Mouse (Mus musculus) thymus, adult 2 months (tissue): ENCODE data around the gene Syce1l. TPM values are rescaled to one million over a fixed set of nuclear protein-coding genes. Genes with fewer than 3 reads are reported as not detected.

Experiments
- DNase-seq: peaks from one replicate; pipeline ENCODE4 v3.0.0; 2021
- H3K27ac ChIP-seq: fragments of 200-500 bp; 2 replicates; pipeline ENCODE4 v1.5.1; 2012; ENCODE audit warnings: low read length, control low read depth; ENCODE audit not compliant: control insufficient read depth, insufficient read depth
- H3K27me3 ChIP-seq: fragments of 200-500 bp; 2 replicates; pipeline ENCODE4 v1.6.1; 2012; ENCODE audit warnings: mild to moderate bottlenecking, low read length, moderate library complexity, mixed read lengths; ENCODE audit not compliant: control insufficient read depth, insufficient read depth
- H3K36me3 ChIP-seq: fragments of 200-500 bp; 2 replicates; pipeline ENCODE4 v1.6.1; 2012; ENCODE audit warnings: mild to moderate bottlenecking, low read length, moderate library complexity; ENCODE audit not compliant: control insufficient read depth, insufficient read depth
- H3K4me1 ChIP-seq: fragments of 200-500 bp; replicated peaks from 2 replicates; pipeline ENCODE4 v1.6.1; 2012; ENCODE audit warnings: low read length; ENCODE audit not compliant: control insufficient read depth, insufficient read depth
- H3K4me3 ChIP-seq: fragments of 200-500 bp; 2 replicates; pipeline ENCODE4 v1.5.1; 2012; ENCODE audit warnings: mild to moderate bottlenecking, low read length, control low read depth, moderate library complexity; ENCODE audit not compliant: control insufficient read depth, insufficient read depth
- CTCF ChIP-seq: fragments of 200-500 bp; IDR thresholded peaks from 2 replicates; pipeline ENCODE4 v1.5.1; 2012; ENCODE audit warnings: mild to moderate bottlenecking, control low read depth, low read length, moderate library complexity, borderline replicate concordance; ENCODE audit not compliant: control insufficient read depth, poor library complexity, insufficient read depth; ENCODE audit errors: extremely low read depth
- POLR2A ChIP-seq: fragments of 200-500 bp; IDR thresholded peaks from 2 replicates; pipeline ENCODE4 v1.6.1; 2012; ENCODE audit warnings: mild to moderate bottlenecking, low read length, control low read depth, moderate library complexity; ENCODE audit not compliant: control insufficient read depth, poor library complexity, insufficient read depth; ENCODE audit errors: extremely low read depth
- WGBS: fragments of 180-500 bp; shearing (Covaris S2); methylation state at CpG from one replicate; pipeline ENCODE4 v1.1.7; 2018; 5-methylcytosine and 5-hydroxymethylcytosine counted together
- polyA plus RNA-seq: library from polyadenylated mRNA; depleted of rRNA; stranded (reverse); fragments of >200 nt; gene quantifications from 2 replicates; pipeline ENCODE4 v1.2.3, GENCODE M21; 2012; rRNA removed

The Syce1l gene
- polyA plus RNA-seq, result not detected in 2 replicates

GRCm38 (mm10) chr8:113642926-113643325 lies at the start of gene Syce1l:
Syce1l (plus strand) TSS chr8:113643213.
- no peak within 1 kb of the TSS for H3K27ac ChIP-seq
- TF ChIP-seq POLR2A (no peak), CTCF (no peak)
- H3K4me1 ChIP-seq, result no peaks in the 10 kb centered on the region
- no peaks in the 10 kb centered on the region for H3K27me3 ChIP-seq
- peaks cover 21% of the 10 kb centered on the region for H3K36me3 ChIP-seq
- WGBS, result 97% methylated on average over 16 of the region's 16 CpGs
- DNase-seq, result no peak
- no peak within 1 kb of the TSS for H3K4me3 ChIP-seq

- Histone ChIP-seq H3K27me3 (no peaks in the 10 kb centered on the region), H3K4me1 (no peaks in the 10 kb centered on the region), H3K4me3 (no peak overlapping the region), H3K27ac (no peak overlapping the region), H3K36me3 (no peaks in the 10 kb centered on the region)
- 62% methylated on average over 3 of the region's 3 CpGs for WGBS
- no peak for DNase-seq
- TF ChIP-seq POLR2A, result no peak
- no peak for TF ChIP-seq CTCF
These were observed 44.6 kb upstream of the Syce1l start for GRCm38 (mm10) chr8:113598401-113598800.

GRCm38 (mm10) chr8:113632634-113633033 lies 10.4 kb upstream of the Syce1l start:
- 8% methylated on average over 3 of the region's 3 CpGs for WGBS
- no peak overlapping the region for H3K4me3 ChIP-seq
- no peaks in the 10 kb centered on the region for H3K27me3 ChIP-seq
- peaks cover 17% of the 10 kb centered on the region for H3K4me1 ChIP-seq
- DNase-seq, result no peak
- H3K27ac ChIP-seq, result no peak overlapping the region
- no peaks in the 10 kb centered on the region for H3K36me3 ChIP-seq
- TF ChIP-seq POLR2A (no peak), CTCF (no peak)

- Histone ChIP-seq H3K27me3 (no peaks in the 10 kb centered on the region), H3K27ac (no peak overlapping the region), H3K4me3 (no peak overlapping the region), H3K4me1 (peaks cover 17% of the 10 kb centered on the region), H3K36me3 (no peaks in the 10 kb centered on the region; the same call in 1 of the 2 replicates)
- TF ChIP-seq POLR2A (no peak), CTCF (no peak)
- DNase-seq, result no peak
- WGBS, result 38% methylated on average over 12 of the region's 12 CpGs
These were observed 8.9 kb upstream of the Syce1l start for GRCm38 (mm10) chr8:113634161-113634560.

GRCm38 (mm10) chr8:113634670-113635591 lies 8.1 kb upstream of the Syce1l start, which contains the start of gene Mon1b:
Mon1b (plus strand) TSS chr8:113635587.
- TF ChIP-seq POLR2A, result peak; percentile 23
- no peak for TF ChIP-seq CTCF
- H3K4me3 ChIP-seq, result peak within 1 kb of the TSS; percentile 69
- H3K27me3 ChIP-seq, result no peaks in the 10 kb centered on the region
- peaks cover 6% of the 10 kb centered on the region for H3K36me3 ChIP-seq
- H3K4me1 ChIP-seq, result peaks cover 17% of the 10 kb centered on the region
- peak within 1 kb of the TSS; percentile 70 for H3K27ac ChIP-seq
- peak; percentile 98 for DNase-seq
- WGBS, result under 1% methylated on average over 42 of the region's 42 CpGs

GRCm38 (mm10) chr8:113635592-113636279 lies 7.3 kb upstream of the Syce1l start:
- no peaks in the 10 kb centered on the region for H3K27me3 ChIP-seq
- peak overlapping the region; percentile 70 for H3K27ac ChIP-seq
- H3K36me3 ChIP-seq, result peaks cover 7% of the 10 kb centered on the region
- WGBS, result under 1% methylated on average over 44 of the region's 44 CpGs
- H3K4me3 ChIP-seq, result peak overlapping the region; percentile 69
- DNase-seq, result no peak
- H3K4me1 ChIP-seq, result peaks cover 17% of the 10 kb centered on the region
- TF ChIP-seq CTCF (0 out of 2 replicates have a peak, but pooled peaks have one; percentile 28), POLR2A (peak; percentile 36; the same call in 1 of the 2 replicates)
